Mouse (Mus musculus): ENCODE results near the gene Stk11ip.

The Stk11ip gene

DNA sequence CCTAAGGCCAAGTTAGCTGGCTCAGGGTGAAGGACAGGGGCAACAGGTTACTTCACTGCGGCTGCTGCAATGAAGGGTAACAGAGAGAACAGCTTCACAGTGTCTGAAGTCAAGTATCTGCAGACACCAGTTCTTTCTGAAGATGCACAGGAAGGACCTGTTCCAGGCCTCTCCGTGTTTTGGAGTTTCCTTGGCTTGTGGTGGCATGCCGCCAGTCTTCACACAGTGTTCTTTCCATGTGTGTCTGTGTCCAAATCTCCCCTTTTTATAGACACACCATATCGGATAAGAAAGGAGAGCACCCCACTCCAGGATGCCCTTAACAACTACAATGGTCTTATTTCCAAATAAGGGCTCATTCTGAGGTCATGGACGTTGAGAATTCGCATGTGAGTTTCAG lies 23.0 kb downstream of the Stk11ip start:
- no peak for DNase-seq

DNA sequence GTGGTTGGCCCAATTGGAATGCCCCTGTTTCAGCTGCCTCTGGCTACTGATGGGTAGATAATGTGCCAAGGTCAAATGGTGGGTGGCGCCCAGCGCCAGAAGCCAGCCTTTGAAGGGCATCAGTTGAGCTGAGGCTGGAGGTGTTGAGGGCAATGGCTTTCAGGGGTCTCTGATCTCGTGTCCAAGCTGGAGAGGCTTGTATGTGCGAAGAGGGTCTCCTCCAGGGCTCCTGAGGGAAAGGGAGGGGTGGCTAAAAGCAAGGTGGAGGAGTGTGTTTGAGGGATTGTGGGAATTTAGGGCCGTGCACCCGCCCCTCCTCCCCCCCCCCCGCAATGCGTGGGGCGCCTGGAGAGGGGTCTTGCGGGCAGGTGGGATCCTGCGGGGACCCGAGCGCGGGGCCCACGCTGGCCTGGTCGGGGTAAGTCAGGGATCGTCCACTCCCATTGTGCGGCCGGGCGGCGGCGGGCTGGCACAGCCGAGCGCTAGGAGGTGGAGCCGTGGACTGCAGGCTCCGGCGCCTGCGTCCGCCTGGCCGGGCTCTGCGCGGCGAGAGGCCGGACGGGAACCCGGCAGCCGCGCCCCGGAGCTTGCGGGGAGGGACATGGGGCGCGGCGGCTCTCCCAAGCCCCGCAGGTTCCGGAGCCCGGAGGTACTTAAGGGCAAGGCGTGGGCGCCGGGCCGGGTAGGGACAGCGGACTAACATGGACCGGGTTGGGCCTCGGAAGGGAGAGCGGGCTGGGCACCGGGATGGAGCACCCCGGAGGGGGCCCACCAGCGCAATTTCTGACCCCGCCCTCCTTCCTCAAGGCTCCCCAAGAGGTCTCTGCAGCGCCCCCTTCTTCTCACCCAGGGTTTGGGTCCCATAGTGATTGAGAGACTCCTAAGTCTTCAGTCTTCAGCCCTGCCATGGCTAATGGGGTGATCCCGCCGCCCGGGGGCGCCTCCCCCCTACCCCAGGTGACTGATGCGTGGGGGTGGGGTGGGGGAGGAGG lies 24.9 kb downstream of the Stk11ip start, which contains the start of gene Slc4a3:
Gene Slc4a3 (plus strand): TSS at position 302 of the 992 bp plus-strand sequence.
- peak; percentile 81 for DNase-seq

DNA sequence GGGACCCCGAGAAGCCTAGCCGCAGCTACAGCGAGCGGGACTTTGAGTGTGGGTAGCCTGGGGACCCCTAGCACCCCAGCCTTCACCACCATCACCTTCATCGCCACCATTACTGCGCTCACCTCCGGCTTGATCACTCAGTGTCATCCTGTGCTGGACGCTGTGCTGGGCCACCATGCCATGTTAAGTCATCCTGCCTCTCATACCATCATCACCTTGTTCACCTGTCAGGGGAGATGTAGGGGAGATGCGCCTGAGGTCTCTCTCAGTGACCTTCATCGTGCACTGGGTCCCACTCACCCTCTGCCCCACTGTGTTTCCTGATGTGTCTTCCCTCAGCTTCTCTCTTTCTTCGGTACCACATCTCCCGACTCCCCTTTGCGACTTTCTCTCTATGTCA lies 26.0 kb downstream of the Stk11ip start:
- DNase-seq = no peak

DNA sequence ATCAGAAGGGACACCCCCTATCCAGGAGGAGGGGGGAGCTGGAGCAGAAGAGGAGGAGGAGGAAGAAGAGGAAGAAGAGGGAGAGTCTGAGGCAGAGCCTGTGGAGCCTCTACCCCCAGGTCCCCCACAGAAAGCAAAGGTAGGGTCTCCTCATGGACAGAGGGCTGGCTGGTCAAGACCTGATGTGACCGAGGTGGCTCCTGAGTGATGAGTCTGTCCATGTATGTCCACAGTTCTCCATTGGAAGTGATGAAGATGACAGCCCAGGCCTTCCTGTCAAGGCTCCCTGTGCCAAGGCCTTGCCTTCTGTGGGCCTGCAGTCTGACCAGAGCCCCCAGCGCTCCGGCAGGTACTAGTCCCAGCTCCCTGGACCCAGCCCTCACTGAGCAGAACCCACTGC lies 26.8 kb downstream of the Stk11ip start:
- DNase-seq = no peak

DNA sequence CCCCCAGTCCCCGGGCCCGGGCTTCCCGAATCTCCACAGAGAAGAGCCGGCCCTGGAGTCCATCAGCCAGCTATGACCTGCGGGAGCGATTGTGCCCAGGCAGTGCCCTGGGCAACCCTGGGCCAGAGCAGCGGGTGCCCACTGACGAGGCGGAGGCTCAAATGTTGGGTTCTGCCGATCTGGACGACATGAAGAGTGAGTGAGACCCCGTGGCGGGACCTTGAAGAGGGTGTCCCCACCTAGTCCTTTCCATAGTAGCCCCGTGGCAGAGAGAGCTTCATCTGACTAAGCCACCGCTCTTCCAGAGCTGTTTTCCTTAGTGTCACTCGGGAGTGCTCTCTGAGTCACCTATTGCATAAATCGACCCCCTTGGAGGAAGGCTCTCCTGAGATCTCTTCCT lies 27.5 kb downstream of the Stk11ip start:
- no peak for DNase-seq

DNA sequence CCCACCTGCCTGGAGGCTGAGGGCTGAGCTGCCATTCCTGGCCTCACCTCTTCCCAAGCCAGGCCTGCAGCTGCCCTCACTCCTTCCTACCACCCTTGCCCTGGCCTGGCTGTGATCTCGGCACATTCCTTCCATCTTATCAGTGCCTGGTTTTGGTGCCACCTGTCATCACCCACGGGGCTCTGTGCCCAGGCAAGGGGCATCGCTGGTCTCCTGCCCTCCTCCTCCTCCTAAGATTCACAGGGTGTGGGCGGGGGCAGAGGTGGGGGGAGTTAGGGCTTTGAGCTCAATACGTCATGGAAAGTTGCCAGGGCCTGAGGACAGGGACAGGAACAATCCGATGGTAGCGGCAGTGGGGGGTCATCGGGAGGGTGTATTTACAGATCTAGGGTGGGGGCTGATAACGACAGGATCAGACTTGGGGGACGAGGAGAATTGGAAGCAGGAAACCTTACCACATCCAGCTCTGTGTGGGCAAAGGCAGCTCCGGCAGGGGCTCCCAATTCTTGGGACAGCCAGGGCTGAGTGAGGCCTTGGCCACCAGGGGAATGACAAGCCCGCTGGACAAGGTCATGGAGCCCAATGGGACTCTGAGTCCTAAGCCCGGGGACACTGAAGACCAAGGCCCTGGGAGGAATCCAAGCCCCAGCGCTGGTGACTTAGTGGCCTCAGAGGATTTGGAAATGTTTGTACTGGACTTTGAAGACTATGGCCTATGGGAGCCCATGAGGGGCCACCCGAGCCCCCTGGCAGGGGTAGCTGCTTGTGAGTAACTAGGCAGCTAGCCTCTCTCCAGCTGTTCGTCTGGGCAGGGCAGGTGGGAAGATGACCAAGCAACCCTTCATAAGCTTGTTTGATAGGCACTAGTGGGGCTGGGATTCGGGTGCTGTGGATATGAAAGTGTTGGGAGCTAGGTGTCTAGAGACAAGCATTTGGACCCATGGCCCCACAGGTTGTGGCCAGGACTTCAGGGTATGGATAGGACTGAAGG lies 28.3 kb downstream of the Stk11ip start:
- DNase-seq = no peak

DNA sequence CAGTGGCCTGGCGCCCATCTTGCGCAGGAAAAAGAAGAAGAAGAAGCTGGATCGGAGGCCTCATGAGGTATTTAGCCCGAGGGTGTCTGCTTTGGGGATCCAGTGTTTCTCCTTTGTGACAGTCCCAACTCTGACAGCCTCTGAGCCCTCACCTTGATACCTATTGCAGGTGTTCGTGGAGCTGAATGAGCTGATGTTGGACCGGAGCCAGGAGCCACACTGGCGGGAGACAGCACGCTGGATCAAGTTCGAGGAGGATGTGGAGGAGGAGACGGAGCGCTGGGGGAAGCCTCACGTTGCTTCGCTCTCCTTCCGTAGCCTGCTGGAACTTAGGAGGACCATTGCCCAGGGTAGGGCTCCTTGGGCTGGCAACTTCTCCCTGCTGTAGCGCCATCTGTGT lies 29.3 kb downstream of the Stk11ip start:
- DNase-seq = no peak

DNA sequence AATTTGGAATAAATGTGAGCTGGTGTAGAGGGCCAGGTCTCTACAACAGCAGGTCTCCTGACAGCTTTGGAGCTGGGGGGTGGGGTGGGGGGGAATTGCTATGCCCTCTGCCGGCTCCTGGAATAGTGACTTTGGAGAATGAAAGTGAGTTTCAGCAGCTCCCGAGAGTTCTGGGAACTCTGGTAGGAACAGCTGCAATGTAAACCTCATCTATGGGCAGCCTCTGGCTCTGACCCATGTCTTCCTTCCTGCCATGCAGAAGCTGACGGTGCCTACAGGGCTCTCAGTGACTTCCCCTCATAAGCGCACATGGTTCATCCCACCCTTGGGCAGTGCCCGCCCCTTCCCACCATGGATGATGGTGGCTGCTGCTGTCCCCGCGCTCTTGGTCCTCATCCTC lies 34.4 kb downstream of the Stk11ip start:
- DNase-seq = no peak

DNA sequence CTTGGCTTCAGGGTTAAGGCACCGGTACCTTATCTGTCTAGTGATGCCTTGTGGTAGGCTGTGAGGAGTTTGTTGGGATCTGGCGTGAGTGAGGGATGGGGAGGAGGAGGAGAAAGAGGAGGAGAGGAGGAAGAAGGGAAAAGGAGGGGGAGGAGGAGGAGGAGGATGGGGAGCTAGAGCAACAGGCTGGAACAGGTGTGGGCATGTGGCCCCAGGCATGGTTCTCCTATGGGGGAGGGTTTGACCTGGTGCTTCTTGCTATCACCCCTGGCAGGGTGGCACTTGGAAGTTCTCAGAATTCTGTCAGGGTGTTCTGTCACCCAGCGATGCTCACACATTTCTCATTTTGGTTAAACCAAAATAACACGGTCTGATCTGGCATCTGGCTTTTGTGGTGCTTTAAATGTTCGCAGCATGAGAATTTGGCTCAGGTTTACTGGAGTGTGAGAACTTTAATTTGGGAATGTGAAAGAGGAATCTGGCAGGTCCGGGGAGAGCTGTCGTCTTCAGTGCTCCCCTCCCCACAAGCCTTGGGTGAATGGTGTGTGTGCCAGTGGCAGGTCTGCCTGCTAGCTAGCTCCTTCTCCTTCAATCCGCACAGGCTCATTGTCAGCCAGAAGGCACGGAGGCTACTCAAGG lies 34.9 kb downstream of the Stk11ip start:
- no peak for DNase-seq

DNA sequence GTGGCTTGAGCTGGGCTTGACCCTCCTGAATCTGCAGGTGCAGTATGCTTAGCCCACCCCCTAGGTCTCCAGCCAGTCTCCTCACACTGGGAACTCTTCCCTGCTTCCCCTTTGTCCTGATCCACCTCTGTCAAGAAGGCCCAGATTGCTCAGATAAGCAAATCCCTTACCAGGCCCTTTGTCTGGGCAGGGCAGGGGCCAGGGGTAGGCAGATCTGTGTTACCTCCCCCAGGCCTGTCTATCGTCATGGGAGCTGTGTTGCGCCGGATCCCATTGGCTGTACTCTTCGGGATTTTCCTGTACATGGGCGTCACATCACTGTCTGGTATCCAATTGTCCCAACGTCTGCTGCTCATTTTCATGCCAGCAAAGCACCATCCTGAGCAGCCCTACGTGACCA lies 35.7 kb downstream of the Stk11ip start:
- DNase-seq = no peak

DNA sequence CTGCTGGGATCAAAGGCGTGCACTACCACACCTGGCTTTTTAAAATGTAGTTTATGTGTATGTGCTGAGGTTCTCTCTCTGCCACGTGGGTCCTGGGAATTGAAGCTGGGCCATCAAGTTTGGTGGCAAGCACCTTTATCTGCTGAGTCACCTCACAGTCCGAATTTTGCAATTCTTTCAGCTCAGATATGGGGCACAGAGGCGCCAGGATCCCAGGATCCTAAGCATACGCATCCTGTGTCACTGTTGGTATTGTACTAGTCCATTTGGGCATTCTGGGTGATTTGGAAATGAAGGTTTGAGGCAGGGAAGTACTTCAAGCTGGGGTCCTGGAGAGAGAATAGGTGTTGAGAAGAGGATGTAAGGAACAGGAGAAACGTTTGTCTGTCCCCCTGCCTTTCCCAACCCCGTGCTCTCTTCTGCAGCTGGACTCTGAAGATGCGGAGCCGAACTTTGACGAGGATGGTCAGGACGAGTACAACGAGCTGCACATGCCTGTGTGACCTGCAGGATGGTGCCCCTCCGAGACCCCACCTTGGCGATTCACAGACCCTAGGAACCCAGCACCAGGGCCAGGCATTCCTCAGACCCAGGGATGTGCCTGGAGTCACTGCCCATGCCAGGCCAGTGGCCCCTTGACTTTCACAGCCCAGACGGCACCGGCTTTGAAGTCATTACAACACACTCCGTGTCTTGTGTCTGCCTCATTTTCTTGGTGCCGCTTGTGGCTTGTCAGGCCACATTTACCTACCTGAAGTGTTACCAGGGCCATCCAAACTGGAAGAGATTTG lies 37.3 kb downstream of the Stk11ip start:
- no peak for DNase-seq

DNA sequence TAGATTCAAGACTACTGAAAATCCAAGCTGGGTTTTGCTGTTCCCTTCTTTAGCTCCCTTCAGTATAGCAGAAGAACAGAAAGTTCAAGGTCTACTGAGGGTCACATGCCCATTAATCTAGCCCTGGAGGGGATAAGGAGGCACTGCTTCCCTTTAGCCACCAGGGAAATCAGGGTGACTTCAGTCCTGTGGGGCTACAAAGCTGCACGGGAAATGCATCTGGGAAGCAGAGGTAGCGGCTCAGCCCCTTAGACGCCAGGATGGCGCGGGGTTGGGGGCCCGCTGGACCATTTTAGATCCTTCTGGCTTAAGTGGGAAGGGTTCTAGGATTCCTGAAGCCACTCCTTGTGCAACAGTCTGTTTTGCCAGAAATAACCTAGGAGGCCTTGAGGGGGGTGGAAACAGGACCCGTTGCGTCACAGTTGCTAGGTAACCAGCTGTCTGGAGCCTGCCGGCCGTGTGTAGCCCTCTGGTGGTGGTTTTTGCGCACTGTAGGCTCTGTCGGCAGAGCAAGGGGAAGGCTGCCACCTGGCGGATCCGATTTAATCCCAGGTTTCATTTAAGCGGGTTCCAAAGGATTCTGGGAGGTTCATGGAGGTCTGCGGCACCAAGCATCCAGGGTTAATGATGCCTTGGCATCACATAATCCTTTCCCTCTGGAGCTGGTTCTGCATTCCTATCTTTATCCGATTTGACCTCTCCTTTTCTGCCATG lies 38.0 kb downstream of the Stk11ip start:
- peak; percentile 98 for DNase-seq

DNA sequence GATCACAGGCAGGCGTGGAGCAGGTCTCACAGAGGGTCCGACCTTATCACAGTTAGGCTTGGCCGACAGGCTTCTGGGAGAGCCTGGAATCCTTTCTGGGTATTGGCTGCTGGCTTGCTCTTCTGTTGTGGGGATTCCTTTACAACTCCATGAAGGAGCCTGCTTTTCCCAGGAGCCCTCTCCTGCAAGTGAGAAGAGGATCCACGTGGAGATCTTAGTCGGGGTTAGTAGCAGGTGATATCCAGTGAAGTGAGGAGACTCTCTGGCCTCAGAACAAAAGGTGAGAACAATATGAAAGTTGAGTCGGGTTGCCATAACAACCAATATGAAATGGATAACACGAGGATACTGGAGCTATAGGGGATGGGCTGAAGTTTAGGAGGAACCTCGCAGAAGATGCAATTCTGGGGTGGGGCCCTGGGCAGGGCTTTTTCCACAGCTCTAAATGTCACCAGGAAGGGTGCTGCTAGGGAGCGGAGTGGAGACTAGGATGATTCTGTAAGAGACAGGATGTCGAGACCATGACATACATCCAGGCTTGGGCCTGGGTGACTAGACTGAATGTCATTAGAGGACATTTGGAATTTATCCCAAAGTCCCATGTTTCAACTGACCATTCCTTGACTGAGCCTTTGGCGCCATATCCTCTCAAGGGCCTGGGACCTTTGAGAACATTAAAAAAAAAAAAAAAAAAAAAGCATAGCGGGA lies 39.0 kb downstream of the Stk11ip start:
- no peak for DNase-seq

DNA sequence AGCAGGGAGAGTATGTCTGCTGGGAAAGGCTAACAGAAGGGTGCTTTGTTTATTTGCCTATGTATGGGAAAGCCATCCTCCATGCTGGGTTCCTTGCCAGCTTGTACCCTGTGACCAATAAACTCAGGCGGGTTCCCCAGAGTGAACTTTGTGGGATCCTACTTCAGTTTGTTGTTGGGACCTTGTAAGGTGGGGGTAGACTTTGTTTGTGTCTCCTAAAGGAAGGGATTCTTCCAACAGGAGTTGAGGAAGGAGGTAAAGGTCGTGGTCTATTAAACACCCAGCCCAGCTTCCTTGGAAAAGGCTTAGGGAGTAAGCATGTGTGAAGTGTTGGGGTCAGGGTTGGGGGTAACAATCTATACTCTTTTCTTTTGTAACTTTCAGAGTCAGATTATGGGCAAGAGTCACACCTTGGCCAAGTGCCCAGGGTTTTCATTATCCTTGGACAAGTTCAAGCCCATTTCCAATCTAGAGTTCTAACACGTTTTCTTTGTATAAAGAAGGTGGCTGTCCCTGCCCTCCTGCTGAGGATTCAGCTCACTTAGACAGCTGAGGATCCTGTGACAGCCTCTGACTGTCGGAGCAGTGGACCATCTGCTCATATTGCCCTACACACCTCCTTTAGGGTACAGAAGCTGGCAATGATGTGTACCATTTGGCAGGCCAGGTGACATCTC lies 40.0 kb downstream of the Stk11ip start:
- peak; percentile 68 for DNase-seq

DNA sequence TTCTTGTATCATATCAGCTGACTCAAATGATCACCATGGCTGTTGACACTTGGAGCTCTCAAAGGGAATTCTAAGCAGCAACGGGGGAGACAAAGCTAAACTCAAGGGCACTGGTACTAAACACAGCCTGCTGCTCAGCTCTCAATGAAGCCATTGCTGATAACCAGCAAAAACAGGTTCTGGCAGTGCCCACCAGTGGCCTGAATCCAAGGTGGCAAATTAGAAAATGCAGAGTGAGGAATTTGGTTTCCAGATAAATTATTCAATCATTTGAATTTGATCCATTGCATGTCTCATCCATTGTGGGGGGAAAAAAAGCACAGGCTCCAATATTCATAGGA lies 40.5 kb downstream of the Stk11ip start:
- no peak for DNase-seq

DNA sequence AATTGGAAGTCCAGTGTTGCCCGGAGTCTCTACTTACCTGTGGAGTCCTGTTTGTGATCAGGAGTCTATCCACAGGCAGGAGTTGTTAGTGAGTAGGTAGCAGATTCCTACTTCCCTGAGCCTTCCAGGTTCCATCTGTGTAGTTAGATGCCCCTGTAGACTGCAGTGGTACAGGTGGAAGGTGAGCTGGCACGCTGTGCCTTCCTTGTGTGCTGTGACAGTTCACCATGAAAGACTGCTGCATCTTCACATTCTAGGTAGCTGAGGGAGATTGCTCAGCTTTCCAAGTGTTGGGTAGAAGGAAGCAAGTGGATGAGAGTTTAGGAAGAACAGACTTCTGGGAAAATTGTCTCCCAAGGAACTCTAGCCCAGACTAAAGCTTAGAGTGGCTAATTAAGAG lies 42.8 kb downstream of the Stk11ip start:
- DNase-seq = no peak

DNA sequence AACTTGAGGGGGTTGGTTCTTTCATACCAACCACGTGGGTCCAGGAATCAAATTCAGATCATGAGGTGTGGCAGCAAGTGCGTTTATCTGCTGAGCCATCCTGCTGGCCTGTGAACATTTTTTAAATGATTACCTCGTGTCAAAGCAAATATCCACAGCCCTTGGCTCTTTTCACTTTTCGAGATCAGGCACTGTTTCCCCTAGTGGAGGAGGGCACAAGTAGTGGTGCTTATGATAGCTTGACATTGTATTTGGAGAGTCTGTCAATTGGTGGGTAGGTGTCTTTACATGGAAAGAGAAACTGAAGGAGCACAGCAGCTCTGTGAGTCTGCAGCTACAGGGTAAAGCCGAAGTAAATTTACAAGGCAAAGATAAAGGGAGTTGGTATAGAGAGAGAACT lies 43.6 kb downstream of the Stk11ip start:
- DNase-seq = no peak

DNA sequence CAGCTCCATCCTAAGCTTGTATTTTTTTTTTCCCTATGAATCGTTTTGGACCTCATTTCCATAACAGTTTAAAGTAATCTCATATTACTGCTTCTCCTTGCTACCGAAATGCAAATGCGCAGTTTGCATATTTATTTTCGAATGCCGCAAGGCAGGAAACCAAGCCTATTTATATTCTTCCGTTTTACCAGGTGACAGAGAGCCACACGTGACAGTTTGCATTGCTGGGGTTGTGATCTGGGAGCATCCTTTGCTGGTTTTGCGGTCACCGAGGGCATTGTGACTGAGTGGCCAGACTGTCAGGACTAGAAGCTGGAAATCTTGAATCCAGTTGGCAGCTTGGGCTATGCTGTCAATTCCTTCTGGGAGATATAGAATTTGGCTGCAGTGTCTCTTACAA lies 44.3 kb downstream of the Stk11ip start:
- DNase-seq = no peak

DNA sequence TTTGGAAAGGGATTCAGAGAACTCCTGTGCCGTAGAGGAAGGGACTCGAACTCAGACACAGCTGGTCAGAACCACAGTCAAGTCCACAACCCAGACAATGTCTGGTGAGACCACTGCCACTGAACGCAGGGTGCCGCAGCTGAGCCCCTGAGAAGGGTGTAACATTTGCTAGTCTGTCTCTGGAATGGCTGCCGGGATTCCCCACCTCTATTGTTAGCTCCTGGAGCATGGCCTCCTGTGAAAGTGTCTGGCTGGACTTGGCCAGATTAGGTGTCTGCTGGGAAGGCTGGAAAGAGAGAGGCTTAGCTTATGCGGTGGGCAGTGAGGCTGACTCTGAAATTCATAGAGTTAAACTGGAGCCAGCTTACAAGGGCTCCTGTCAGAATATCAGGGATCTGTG lies 49.1 kb downstream of the Stk11ip start:
- no peak for DNase-seq

DNA sequence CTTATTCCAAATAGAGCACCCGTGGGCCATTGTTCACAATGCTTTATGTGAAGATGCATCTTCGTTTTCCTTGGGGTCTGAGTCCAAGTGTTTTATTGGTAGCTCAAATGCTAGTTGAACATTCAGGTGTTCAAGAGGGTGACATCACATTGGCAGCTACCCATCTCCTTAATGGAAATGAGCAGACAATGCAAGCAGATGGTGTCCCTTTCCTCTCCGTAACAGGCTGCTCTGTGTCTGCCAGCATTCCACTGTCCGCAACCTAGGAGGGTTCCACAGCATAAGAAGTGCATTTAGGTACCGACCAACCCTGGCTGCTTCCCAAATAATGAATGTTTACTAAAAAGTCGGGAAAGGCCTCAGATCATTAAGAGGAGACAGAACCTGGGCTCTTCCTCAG lies 51.4 kb downstream of the Stk11ip start:
- peak; percentile 97 for DNase-seq
